Mouse (Mus musculus) WW6 (cell line): ENCODE results near the gene Isca2.

Source experiments
- DNase-seq: peaks from one replicate; pipeline ENCODE4 v3.0.0-alpha.2; 2013; ENCODE audit warnings: low read depth, low spot score

Isca2 gene

GRCm38 (mm10) chr12:84814663-84815325, 41.7 kb downstream of the Isca2 start:
- DNase-seq: no peak

- no peak for DNase-seq
Observed at GRCm38 (mm10) chr12:84818496-84818895, 45.4 kb downstream of the Isca2 start.

- DNase-seq: no peak
Observed at GRCm38 (mm10) chr12:84819236-84820168, 46.5 kb downstream of the Isca2 start.

- no peak for DNase-seq
Observed at GRCm38 (mm10) chr12:84823601-84824000, 50.5 kb downstream of the Isca2 start.

GRCm38 (mm10) chr12:84824203-84824602, 51.2 kb downstream of the Isca2 start:
- no peak for DNase-seq
